In genomic region chr16:22057498-22057897, GRCm38 (mm10) we compare ENCODE assay signal across 17 mouse cellular contexts. TPM values are rescaled to one million over a fixed set of nuclear protein-coding genes. Genes with fewer than 3 reads are reported as not detected.
DNase-seq lines count a peak whose midpoint lies in the region; ATAC-seq lines count a peak whose summit lies in the region.
"Had no signal": no experiment of that assay in that cellular context is flagged by ENCODE, and none has a peak within 500 bp of the region (broad histone marks: within the 10 kb centered on the region; RNA-seq: fewer than 3 reads in every experiment).

No protein-coding gene starts in this region.

- peaks cover 37% of the 10 kb centered on the region for H3K36me3 ChIP-seq in hindbrain, embryonic 12.5 days
- H3K36me3 ChIP-seq in hindbrain, embryonic 16.5 days (ENCODE audit: control insufficient read depth, insufficient read depth, low read length): peaks cover 5% of the 10 kb centered on the region; the same call in 1 of the 2 replicates
- 0 out of 2 replicates have a peak, but pooled peaks cover 4% of the 10 kb centered on the region for H3K36me3 ChIP-seq in liver, embryonic 15.5 days (replicated peaks)

- H3K9ac ChIP-seq in hindbrain, embryonic 12.5 days: no peak overlapping the region
- H3K9ac ChIP-seq in hindbrain, embryonic 16.5 days (ENCODE audit: low read depth, low read length): no peak overlapping the region
- H3K9ac ChIP-seq in liver, embryonic 15.5 days: no peak overlapping the region
- H3K9ac ChIP-seq: limb, embryonic 13.5 days; midbrain, embryonic 12.5 days had no signal

- no peaks in the 10 kb centered on the region for H3K9me3 ChIP-seq in hindbrain, embryonic 12.5 days (replicated peaks)
- H3K9me3 ChIP-seq in hindbrain, embryonic 16.5 days (ENCODE audit: control insufficient read depth, low read length): no peaks in the 10 kb centered on the region
- no peaks in the 10 kb centered on the region for H3K9me3 ChIP-seq in liver, embryonic 15.5 days (replicated peaks)
- H3K9me3 ChIP-seq: midbrain, embryonic 12.5 days had no signal

- 67% methylated on average over 6 of the region's 6 CpGs for WGBS in hindbrain, embryonic 12.5 days
- WGBS in hindbrain, embryonic 16.5 days: 71% methylated on average over 6 of the region's 6 CpGs
- WGBS in liver, embryonic 15.5 days (ENCODE audit: insufficient replicate concordance): 31% methylated on average over 6 of the region's 6 CpGs

- no peak overlapping the region for H3K4me2 ChIP-seq in hindbrain, embryonic 12.5 days (replicated peaks)
- no peak overlapping the region for H3K4me2 ChIP-seq in hindbrain, embryonic 16.5 days (ENCODE audit: low read length)
- H3K4me2 ChIP-seq in liver, embryonic 15.5 days: no peak overlapping the region
- H3K4me2 ChIP-seq: limb, embryonic 13.5 days; midbrain, embryonic 12.5 days had no signal

- H3K4me1 ChIP-seq in hindbrain, embryonic 12.5 days: no peaks in the 10 kb centered on the region
- no peaks in the 10 kb centered on the region for H3K4me1 ChIP-seq in hindbrain, embryonic 16.5 days (ENCODE audit: control insufficient read depth, insufficient read depth, low read depth, low read length)
- peaks cover 10% of the 10 kb centered on the region for H3K4me1 ChIP-seq in liver, embryonic 15.5 days (replicated peaks)
- H3K4me1 ChIP-seq: limb, embryonic 13.5 days; midbrain, embryonic 12.5 days had no signal

- peak; percentile 65 for DNase-seq in MEL-GATA-1-ER (ENCODE audit: extremely low read depth, low read depth)
- DNase-seq in urinary bladder, postnatal 4 days (ENCODE audit: low spot score in 2 of 2): no peak
- no peak for DNase-seq in thymus, postnatal 36 days
- DNase-seq: adrenal gland, postnatal 36 days; cerebellum, postnatal 14 days; heart, adult 18-20 months; heart, postnatal 10 days; lung, postnatal 10 days had no signal

- H3K4me3 ChIP-seq in hindbrain, embryonic 12.5 days: no peak overlapping the region
- H3K4me3 ChIP-seq in hindbrain, embryonic 16.5 days (ENCODE audit: low read length): no peak overlapping the region
- no peak overlapping the region for H3K4me3 ChIP-seq in liver, embryonic 15.5 days (replicated peaks)
- H3K4me3 ChIP-seq: left cerebral cortex, adult 2 months; limb, embryonic 13.5 days; midbrain, embryonic 12.5 days had no signal

- H3K27ac ChIP-seq in hindbrain, embryonic 12.5 days: no peak overlapping the region
- H3K27ac ChIP-seq in hindbrain, embryonic 16.5 days (ENCODE audit: low read depth, low read length): no peak overlapping the region
- H3K27ac ChIP-seq in liver, embryonic 15.5 days (replicated peaks): no peak overlapping the region
- H3K27ac ChIP-seq: left cerebral cortex, adult 2 months; limb, embryonic 13.5 days; midbrain, embryonic 12.5 days had no signal

- H3K27me3 ChIP-seq in hindbrain, embryonic 12.5 days: no peaks in the 10 kb centered on the region
- no peaks in the 10 kb centered on the region for H3K27me3 ChIP-seq in hindbrain, embryonic 16.5 days (replicated peaks; ENCODE audit: control insufficient read depth, insufficient read depth, low read length)
- no peaks in the 10 kb centered on the region for H3K27me3 ChIP-seq in liver, embryonic 15.5 days
- H3K27me3 ChIP-seq: limb, embryonic 13.5 days; midbrain, embryonic 12.5 days had no signal

- peak; percentile 67 for ATAC-seq in hindbrain, embryonic 12.5 days (ENCODE audit: low FRiP score)
- no peak; the same call in 1 of the 2 replicates for ATAC-seq in hindbrain, embryonic 16.5 days
- peak; percentile 38 for ATAC-seq in common myeloid progenitor, adult 5-6 weeks (replicated peaks; ENCODE audit: low read depth, poor library complexity, severe bottlenecking)
- peak; percentile 66 for ATAC-seq in liver, embryonic 15.5 days (ENCODE audit: insufficient read depth)
- ATAC-seq: activated CD4-positive, CD25-positive, alpha-beta regulatory T cell, adult 4 months; inflammation-experienced regulatory T-cells, adult 6 months had no signal

RNA-seq across cellular contexts. Expression of gene Senp2, which starts 48.2 kb away (rescaled TPM):
- polyA plus RNA-seq in hindbrain, embryonic 12.5 days (2016; fragmentation: Nextera tagmentation; extraction: Ambion mirVana): 61.7 and 64.5 TPM in 2 replicates
- 43.1 and 45.5 TPM in 2 replicates for polyA plus RNA-seq in hindbrain, embryonic 16.5 days (2015; fragmentation: Nextera tagmentation; extraction: Ambion mirVana)
- 40.3 and 41.9 TPM in 2 replicates for total RNA-seq in common myeloid progenitor, adult 5-6 weeks (2017)
- 32.8 TPM in 2 replicates for polyA plus RNA-seq in liver, embryonic 15.5 days (2015; fragmentation: Nextera tagmentation; extraction: Ambion mirVana)
